Mouse (Mus musculus) heart, adult 2 months (tissue): ENCODE data around the gene Olfr1008. TPM values are rescaled to one million over a fixed set of nuclear protein-coding genes. Genes with fewer than 3 reads are reported as not detected.

ENCODE experiments used
- DNase-seq, 2 experiments: peaks; one replicate each; pipeline ENCODE4 v3.0.0; 2021
- H3K27ac ChIP-seq: fragments of 200-600 bp; 2 replicates; pipeline ENCODE4 v1.8.1; 2022
- H3K27me3 ChIP-seq: fragments of 200-500 bp; 2 replicates; pipeline ENCODE4 v1.6.1; 2012; ENCODE audit warnings: mild to moderate bottlenecking, low read length, inconsistent platforms, mixed read lengths; ENCODE audit not compliant: control insufficient read depth, insufficient read depth
- H3K36me3 ChIP-seq: fragments of 200-500 bp; 2 replicates; pipeline ENCODE4 v1.6.1; 2012; ENCODE audit warnings: low read length, inconsistent platforms; ENCODE audit not compliant: control insufficient read depth, insufficient read depth
- H3K4me1 ChIP-seq: fragments of 200-500 bp; 2 replicates; pipeline ENCODE4 v1.6.1; 2011; ENCODE audit warnings: low read length; ENCODE audit not compliant: control insufficient read depth, insufficient read depth
- H3K4me3 ChIP-seq: fragments of 200-600 bp; 2 replicates; pipeline ENCODE4 v1.8.1; 2022
- H3K79me2 ChIP-seq: fragments of 200-500 bp; replicated peaks from 2 replicates; pipeline ENCODE4 v1.6.1; 2012; ENCODE audit warnings: mild to moderate bottlenecking, inconsistent platforms, low read length, moderate library complexity, mixed read lengths; ENCODE audit not compliant: control insufficient read depth, insufficient read depth
- H3K9ac ChIP-seq: fragments of 200-500 bp; 2 replicates; pipeline ENCODE4 v1.6.1; 2012; ENCODE audit warnings: low read depth, mild to moderate bottlenecking, control low read depth, inconsistent platforms, low read length, mixed read lengths
- CTCF ChIP-seq: fragments of 200-600 bp; IDR thresholded peaks from 2 replicates; pipeline ENCODE4 v1.8.1; 2022; ENCODE audit warnings: antibody characterized with exemption, mild to moderate bottlenecking, moderate library complexity
- EP300 ChIP-seq: fragments of 200-500 bp; IDR thresholded peaks from 2 replicates; pipeline ENCODE4 v1.6.1; 2011; ENCODE audit warnings: low read depth, low read length, control low read depth; ENCODE audit not compliant: insufficient read depth
- POLR2A ChIP-seq: fragments of 200-500 bp; IDR thresholded peaks from 2 replicates; pipeline ENCODE4 v1.6.1; 2011; ENCODE audit warnings: mild to moderate bottlenecking, low read depth, low read length, control low read depth; ENCODE audit not compliant: insufficient read depth
- WGBS: fragments of 180-500 bp; shearing (Covaris S2); methylation state at CpG from one replicate; pipeline ENCODE4 v1.1.7; 2018; 5-methylcytosine and 5-hydroxymethylcytosine counted together
- intact Hi-C: fragments of 180-260 bp; cut with DNase I; formaldehyde crosslinking; loops from one replicate; pipeline ENCODE4 v1.15.1; 2025
- polyA plus RNA-seq: library from polyadenylated mRNA; depleted of rRNA; stranded (reverse); fragments of >200 nt; gene quantifications from 2 replicates; pipeline ENCODE4 v1.2.3, GENCODE M21; 2012; rRNA removed
- total RNA-seq, 2 experiments: library from RNA; stranded (reverse); gene quantifications; 2 replicates each; pipeline ENCODE4 v1.2.3; 2021

Gene Olfr1008
- total and polyA plus RNA-seq, 3 experiments, result not detected

- Histone ChIP-seq H3K27ac (no peak within 1 kb of the TSS), H3K4me1 (no peaks in the 10 kb centered on the region), H3K36me3 (no peaks in the 10 kb centered on the region), H3K27me3 (no peaks in the 10 kb centered on the region), H3K4me3 (no peak within 1 kb of the TSS), H3K79me2 (no peaks in the 10 kb centered on the region), H3K9ac (no peak within 1 kb of the TSS)
- DNase-seq, result no peak
- 81% methylated on average over 1 of the region's 1 CpGs for WGBS
- TF ChIP-seq POLR2A, result no peak
- no peak for TF ChIP-seq EP300
- no peak for TF ChIP-seq CTCF
- intact Hi-C loops, result no loop called here
Measured at GRCm38 (mm10) chr2:85715119-85715518, 25.9 kb downstream of the Olfr1008 start, which contains the start of gene Olfr1009. Olfr1009 (plus strand) TSS chr2:85715419.

GRCm38 (mm10) chr2:85725793-85726192 lies 36.6 kb downstream of the Olfr1008 start:
- intact Hi-C loops, result loop anchor here (1.0 kb wide), 1 partner anchor 739 kb away; no protein-coding TSS in a partner anchor
- H3K4me1 ChIP-seq, result no peaks in the 10 kb centered on the region
- no peaks in the 10 kb centered on the region for H3K36me3 ChIP-seq
- no peaks in the 10 kb centered on the region for H3K79me2 ChIP-seq
- DNase-seq, result no peak
- no peak overlapping the region for H3K27ac ChIP-seq
- H3K9ac ChIP-seq, result no peak overlapping the region
- WGBS, result 11% methylated on average over 3 of the region's 3 CpGs
- no peak for TF ChIP-seq POLR2A
- TF ChIP-seq CTCF, result peak; percentile 81
- TF ChIP-seq EP300, result no peak
- H3K4me3 ChIP-seq, result no peak overlapping the region
- no peaks in the 10 kb centered on the region for H3K27me3 ChIP-seq

Other genes with a start within 250 kb of the Olfr1008 start
- not detected for gene Olfr995, start 245.8 kb upstream of the Olfr1008 start, total RNA-seq
- gene Olfr995, start 245.8 kb upstream of the Olfr1008 start, polyA plus RNA-seq, result not detected in 2 replicates
- not detected for gene 4833423E24Rik, start 170.4 kb upstream of the Olfr1008 start, total RNA-seq
- 0.12 TPM in 1 of 2 replicates, not detected in the other for gene 4833423E24Rik, start 170.4 kb upstream of the Olfr1008 start, polyA plus RNA-seq
- gene Olfr996, start 110.2 kb upstream of the Olfr1008 start, total RNA-seq, result not detected
- gene Olfr996, start 110.2 kb upstream of the Olfr1008 start, polyA plus RNA-seq, result not detected in 2 replicates
- gene Olfr998, start 100.5 kb upstream of the Olfr1008 start, total RNA-seq, result not detected
- gene Olfr998, start 100.5 kb upstream of the Olfr1008 start, polyA plus RNA-seq, result not detected in 2 replicates
- not detected for gene Olfr1000, start 77.5 kb upstream of the Olfr1008 start, total RNA-seq
- gene Olfr1000, start 77.5 kb upstream of the Olfr1008 start, polyA plus RNA-seq, result not detected in 2 replicates
- not detected for gene Olfr1002, start 38.7 kb upstream of the Olfr1008 start, total RNA-seq
- not detected in 2 replicates for gene Olfr1002, start 38.7 kb upstream of the Olfr1008 start, polyA plus RNA-seq
- gene Olfr154, start 25.0 kb upstream of the Olfr1008 start, total RNA-seq, result not detected
- not detected in 2 replicates for gene Olfr154, start 25.0 kb upstream of the Olfr1008 start, polyA plus RNA-seq
- not detected for gene Olfr1006, start 10.7 kb upstream of the Olfr1008 start, total RNA-seq
- not detected in 2 replicates for gene Olfr1006, start 10.7 kb upstream of the Olfr1008 start, polyA plus RNA-seq
- not detected for gene Olfr1009, start 26.0 kb downstream of the Olfr1008 start, total RNA-seq
- not detected in 2 replicates for gene Olfr1009, start 26.0 kb downstream of the Olfr1008 start, polyA plus RNA-seq
- not detected for gene Olfr1012, start 73.3 kb downstream of the Olfr1008 start, total RNA-seq
- gene Olfr1012, start 73.3 kb downstream of the Olfr1008 start, polyA plus RNA-seq, result not detected in 2 replicates
- not detected for gene Olfr1013, start 77.7 kb downstream of the Olfr1008 start, total RNA-seq
- not detected in 2 replicates for gene Olfr1013, start 77.7 kb downstream of the Olfr1008 start, polyA plus RNA-seq
- not detected for gene Olfr1014, start 83.3 kb downstream of the Olfr1008 start, total RNA-seq
- gene Olfr1014, start 83.3 kb downstream of the Olfr1008 start, polyA plus RNA-seq, result not detected in 2 replicates
- not detected for gene Olfr1015, start 92.6 kb downstream of the Olfr1008 start, total RNA-seq
- gene Olfr1015, start 92.6 kb downstream of the Olfr1008 start, polyA plus RNA-seq, result not detected in 2 replicates
- not detected for gene Olfr1016, start 113.1 kb downstream of the Olfr1008 start, total RNA-seq
- gene Olfr1016, start 113.1 kb downstream of the Olfr1008 start, polyA plus RNA-seq, result not detected in 2 replicates
- not detected for gene Olfr1018, start 129.0 kb downstream of the Olfr1008 start, total RNA-seq
- gene Olfr1018, start 129.0 kb downstream of the Olfr1008 start, polyA plus RNA-seq, result not detected in 2 replicates
- gene Olfr1019, start 156.1 kb downstream of the Olfr1008 start, total RNA-seq, result not detected
- not detected in 2 replicates for gene Olfr1019, start 156.1 kb downstream of the Olfr1008 start, polyA plus RNA-seq
- gene Olfr1020, start 157.6 kb downstream of the Olfr1008 start, total RNA-seq, result not detected
- gene Olfr1020, start 157.6 kb downstream of the Olfr1008 start, polyA plus RNA-seq, result not detected in 2 replicates
- not detected for gene Olfr1022, start 179.2 kb downstream of the Olfr1008 start, total RNA-seq
- not detected in 2 replicates for gene Olfr1022, start 179.2 kb downstream of the Olfr1008 start, polyA plus RNA-seq
- not detected for gene Olfr1023, start 196.2 kb downstream of the Olfr1008 start, total RNA-seq
- not detected in 2 replicates for gene Olfr1023, start 196.2 kb downstream of the Olfr1008 start, polyA plus RNA-seq
- not detected for gene Olfr1024, start 215.6 kb downstream of the Olfr1008 start, total RNA-seq
- not detected in 2 replicates for gene Olfr1024, start 215.6 kb downstream of the Olfr1008 start, polyA plus RNA-seq
- not detected for gene Olfr1025-ps1, start 225.8 kb downstream of the Olfr1008 start, total RNA-seq
- gene Olfr1025-ps1, start 225.8 kb downstream of the Olfr1008 start, polyA plus RNA-seq, result not detected in 2 replicates
- not detected for gene Olfr1026, start 232.1 kb downstream of the Olfr1008 start, total RNA-seq
- not detected in 2 replicates for gene Olfr1026, start 232.1 kb downstream of the Olfr1008 start, polyA plus RNA-seq